Mouse (Mus musculus): Measurements from ENCODE around the gene Hpgds. TPM values are rescaled to one million over a fixed set of nuclear protein-coding genes. Genes with fewer than 3 reads are reported as not detected.

Hpgds gene
- 8.6 and 9.0 TPM in 2 replicates for polyA plus RNA-seq (2015; fragmentation: Nextera tagmentation; extraction: Ambion mirVana)

- WGBS, result 18% methylated on average over 16 of the region's 16 CpGs
- peak within 1 kb of the TSS; percentile 39 for H3K4me2 ChIP-seq
- H3K27me3 ChIP-seq, result no peaks in the 10 kb centered on the region
- 0 out of 2 replicates have a peak within 1 kb of the TSS, but pooled peaks have one; percentile 30 for H3K27ac ChIP-seq
- H3K9ac ChIP-seq, result no peak within 1 kb of the TSS
- peak; percentile 75 for ATAC-seq (ENCODE audit: low FRiP score)
- no peak within 1 kb of the TSS for H3K4me3 ChIP-seq
- peaks cover 14% of the 10 kb centered on the region for H3K4me1 ChIP-seq (replicated peaks)
- no peaks in the 10 kb centered on the region for H3K9me3 ChIP-seq
- H3K36me3 ChIP-seq, result no peaks in the 10 kb centered on the region
Measured at GRCm38 (mm10) chr6:65144621-65145205, at the start of gene Hpgds. Gene Hpgds (minus strand): TSS chr6:65144908.

GRCm38 (mm10) chr6:65164977-65165376, 20.3 kb upstream of the Hpgds start:
- H3K4me1 ChIP-seq (replicated peaks), result no peaks in the 10 kb centered on the region
- H3K9ac ChIP-seq, result no peak overlapping the region
- no peak overlapping the region for H3K4me2 ChIP-seq
- H3K36me3 ChIP-seq, result no peaks in the 10 kb centered on the region
- no peak overlapping the region for H3K27ac ChIP-seq
- H3K9me3 ChIP-seq, result no peaks in the 10 kb centered on the region
- H3K27me3 ChIP-seq, result no peaks in the 10 kb centered on the region
- WGBS, result 76% methylated on average over 5 of the region's 5 CpGs
- no peak overlapping the region for H3K4me3 ChIP-seq
- ATAC-seq (ENCODE audit: low FRiP score), result no peak

- H3K27me3 ChIP-seq, result no peaks in the 10 kb centered on the region
- H3K9me3 ChIP-seq, result no peaks in the 10 kb centered on the region
- peaks cover 6% of the 10 kb centered on the region; the same call in 1 of the 2 replicates for H3K4me1 ChIP-seq (replicated peaks)
- ATAC-seq (ENCODE audit: low FRiP score), result no peak
- 88% methylated on average over 6 of the region's 6 CpGs for WGBS
- H3K4me2 ChIP-seq, result no peak overlapping the region
- no peak overlapping the region for H3K9ac ChIP-seq
- no peak overlapping the region for H3K4me3 ChIP-seq
- H3K36me3 ChIP-seq, result no peaks in the 10 kb centered on the region
- H3K27ac ChIP-seq, result no peak overlapping the region
Measured at GRCm38 (mm10) chr6:65164137-65164536, 19.4 kb upstream of the Hpgds start.

GRCm38 (mm10) chr6:65159381-65159942, 14.8 kb upstream of the Hpgds start:
- Histone ChIP-seq H3K4me3 (no peak overlapping the region), H3K36me3 (no peaks in the 10 kb centered on the region), H3K4me2 (no peak overlapping the region), H3K27ac (no peak overlapping the region), H3K4me1 (replicated peaks) (peaks cover 6% of the 10 kb centered on the region; the same call in 1 of the 2 replicates), H3K9ac (no peak overlapping the region), H3K27me3 (no peaks in the 10 kb centered on the region), H3K9me3 (no peaks in the 10 kb centered on the region)
- WGBS, result 53% methylated on average over 4 of the region's 4 CpGs
- no peak; the same call in 1 of the 2 replicates for ATAC-seq (ENCODE audit: low FRiP score)

- no peaks in the 10 kb centered on the region for H3K36me3 ChIP-seq
- no peaks in the 10 kb centered on the region for H3K27me3 ChIP-seq
- H3K9ac ChIP-seq, result no peak overlapping the region
- H3K4me3 ChIP-seq, result no peak overlapping the region
- H3K4me2 ChIP-seq, result no peak overlapping the region
- H3K9me3 ChIP-seq, result no peaks in the 10 kb centered on the region
- 95% methylated on average over 4 of the region's 4 CpGs for WGBS
- ATAC-seq (ENCODE audit: low FRiP score), result no peak
- H3K27ac ChIP-seq, result no peak overlapping the region
- peaks cover 6% of the 10 kb centered on the region; the same call in 1 of the 2 replicates for H3K4me1 ChIP-seq (replicated peaks)
Measured at GRCm38 (mm10) chr6:65157042-65157441, 12.3 kb upstream of the Hpgds start.

- no peaks in the 10 kb centered on the region for H3K9me3 ChIP-seq
- no peak for ATAC-seq (ENCODE audit: low FRiP score)
- H3K27ac ChIP-seq, result no peak overlapping the region
- no peaks in the 10 kb centered on the region for H3K36me3 ChIP-seq
- no peak overlapping the region for H3K9ac ChIP-seq
- H3K4me1 ChIP-seq (replicated peaks), result peaks cover 3% of the 10 kb centered on the region; the same call in 1 of the 2 replicates
- H3K4me3 ChIP-seq, result no peak overlapping the region
- H3K4me2 ChIP-seq, result no peak overlapping the region
- H3K27me3 ChIP-seq, result no peaks in the 10 kb centered on the region
- 74% methylated on average over 3 of the region's 3 CpGs for WGBS
Measured at GRCm38 (mm10) chr6:65153570-65153969, 8.9 kb upstream of the Hpgds start.

- whole genome bisulfite sequencing, result 6% methylated on average over 22 of the region's 22 CpGs
- peak overlapping the region; percentile 25 for H3K4me3 ChIP-seq
- no peak for ATAC-seq (ENCODE audit: low FRiP score)
- no peaks in the 10 kb centered on the region for H3K9me3 ChIP-seq
- H3K4me2 ChIP-seq, result peak overlapping the region; percentile 43
- H3K9ac ChIP-seq, result no peak overlapping the region
- no peaks in the 10 kb centered on the region for H3K36me3 ChIP-seq
- H3K4me1 ChIP-seq (replicated peaks), result peaks cover 3% of the 10 kb centered on the region; the same call in 1 of the 2 replicates
- H3K27ac ChIP-seq, result no peak overlapping the region
- no peaks in the 10 kb centered on the region for H3K27me3 ChIP-seq
Measured at GRCm38 (mm10) chr6:65150703-65151102, 6.0 kb upstream of the Hpgds start.

- Histone ChIP-seq H3K4me2 (no peak overlapping the region), H3K36me3 (no peaks in the 10 kb centered on the region), H3K9me3 (no peaks in the 10 kb centered on the region), H3K9ac (no peak overlapping the region), H3K27ac (no peak overlapping the region), H3K4me3 (no peak overlapping the region), H3K4me1 (replicated peaks) (peaks cover 11% of the 10 kb centered on the region), H3K27me3 (no peaks in the 10 kb centered on the region)
- 90% methylated on average over 4 of the region's 4 CpGs for whole genome bisulfite sequencing
- no peak for ATAC-seq (ENCODE audit: low FRiP score)
Measured at GRCm38 (mm10) chr6:65146363-65146762, 1.7 kb upstream of the Hpgds start.

- H3K4me2 ChIP-seq, result no peak overlapping the region
- 90% methylated on average over 1 of the region's 1 CpGs for WGBS
- H3K9me3 ChIP-seq, result no peaks in the 10 kb centered on the region
- H3K9ac ChIP-seq, result no peak overlapping the region
- H3K4me1 ChIP-seq (replicated peaks), result peaks cover 21% of the 10 kb centered on the region
- H3K27ac ChIP-seq, result no peak overlapping the region
- no peak overlapping the region for H3K4me3 ChIP-seq
- no peaks in the 10 kb centered on the region for H3K36me3 ChIP-seq
- no peak for ATAC-seq (ENCODE audit: low FRiP score)
- H3K27me3 ChIP-seq, result no peaks in the 10 kb centered on the region
Measured at GRCm38 (mm10) chr6:65142316-65142715, 2.4 kb downstream of the Hpgds start.

- WGBS, result 60% methylated on average over 6 of the region's 6 CpGs
- H3K4me1 ChIP-seq (replicated peaks), result peaks cover 21% of the 10 kb centered on the region
- no peak overlapping the region for H3K4me2 ChIP-seq
- no peaks in the 10 kb centered on the region for H3K36me3 ChIP-seq
- 0 out of 2 replicates have a peak, but pooled peaks have one; percentile 36 for ATAC-seq (ENCODE audit: low FRiP score)
- no peak overlapping the region for H3K4me3 ChIP-seq
- no peak overlapping the region for H3K9ac ChIP-seq
- H3K27me3 ChIP-seq, result no peaks in the 10 kb centered on the region
- H3K27ac ChIP-seq, result 0 out of 2 replicates have a peak overlapping the region, but pooled peaks have one; percentile 30
- H3K9me3 ChIP-seq, result no peaks in the 10 kb centered on the region
Measured at GRCm38 (mm10) chr6:65140750-65141243, 3.9 kb downstream of the Hpgds start.

- peak overlapping the region; percentile 30; the same call in 1 of the 2 replicates for H3K27ac ChIP-seq
- no peaks in the 10 kb centered on the region for H3K36me3 ChIP-seq
- H3K4me1 ChIP-seq (replicated peaks), result peaks cover 21% of the 10 kb centered on the region
- no peak overlapping the region for H3K4me3 ChIP-seq
- ATAC-seq (ENCODE audit: low FRiP score), result peak; percentile 51; the same call in 1 of the 2 replicates
- WGBS, result 36% methylated on average over 5 of the region's 5 CpGs
- H3K4me2 ChIP-seq, result no peak overlapping the region
- H3K9ac ChIP-seq, result no peak overlapping the region
- H3K9me3 ChIP-seq, result no peaks in the 10 kb centered on the region
- H3K27me3 ChIP-seq, result no peaks in the 10 kb centered on the region
Measured at GRCm38 (mm10) chr6:65140082-65140749, 4.5 kb downstream of the Hpgds start.

GRCm38 (mm10) chr6:65138243-65138642, 6.5 kb downstream of the Hpgds start:
- Histone ChIP-seq H3K9ac (no peak overlapping the region), H3K9me3 (no peaks in the 10 kb centered on the region), H3K4me2 (no peak overlapping the region), H3K4me1 (replicated peaks) (peaks cover 13% of the 10 kb centered on the region), H3K36me3 (no peaks in the 10 kb centered on the region), H3K27me3 (no peaks in the 10 kb centered on the region), H3K27ac (peak overlapping the region; percentile 18; the same call in 1 of the 2 replicates), H3K4me3 (no peak overlapping the region)
- ATAC-seq (ENCODE audit: low FRiP score), result no peak
- 78% methylated on average over 1 of the region's 1 CpGs for WGBS

Measured in hindbrain, embryonic 13.5 days (tissue).